Mouse (Mus musculus) kidney, adult 2 months (tissue): Measurements from ENCODE around the gene Anp32a. TPM values are rescaled to one million over a fixed set of nuclear protein-coding genes. Genes with fewer than 3 reads are reported as not detected.

Source experiments
- DNase-seq: peaks from one replicate; pipeline ENCODE4 v3.0.0; 2021
- H3K27ac ChIP-seq: fragments of 200-500 bp; 2 replicates; pipeline ENCODE4 v1.5.1; 2012; ENCODE audit warnings: low read depth, low read length, control low read depth, inconsistent platforms; ENCODE audit not compliant: insufficient read depth
- H3K27me3 ChIP-seq: fragments of 200-500 bp; replicated peaks from 2 replicates; pipeline ENCODE4 v1.6.1; 2012; ENCODE audit warnings: mild to moderate bottlenecking, moderate library complexity, low read length, inconsistent platforms; ENCODE audit not compliant: control insufficient read depth, insufficient read depth
- H3K36me3 ChIP-seq: fragments of 200-500 bp; 2 replicates; pipeline ENCODE4 v1.6.1; 2012; ENCODE audit warnings: mild to moderate bottlenecking, moderate library complexity, low read length, inconsistent platforms; ENCODE audit not compliant: control insufficient read depth, insufficient read depth
- H3K4me1 ChIP-seq: fragments of 200-500 bp; 2 replicates; pipeline ENCODE4 v1.6.1; 2011; ENCODE audit warnings: low read length; ENCODE audit not compliant: control insufficient read depth, insufficient read depth
- H3K4me3 ChIP-seq: fragments of 200-500 bp; 2 replicates; pipeline ENCODE4 v1.5.1; 2011; ENCODE audit warnings: mild to moderate bottlenecking, low read depth, low read length, control low read depth; ENCODE audit not compliant: insufficient read depth
- CTCF ChIP-seq: fragments of 200-500 bp; conservative IDR thresholded peaks from 2 replicates; pipeline ENCODE4 v1.5.1; 2011; ENCODE audit warnings: low read depth, mild to moderate bottlenecking, control low read depth, low read length, moderate library complexity, mixed read lengths; ENCODE audit not compliant: insufficient read depth, insufficient read length
- POLR2A ChIP-seq: fragments of 200-500 bp; IDR thresholded peaks from one replicate; pipeline ENCODE4 v1.6.1; 2011; ENCODE audit warnings: low read depth, low read length, control low read depth
- WGBS: fragments of 180-500 bp; shearing (Covaris S2); methylation state at CpG from one replicate; pipeline ENCODE4 v1.1.7; 2018; 5-methylcytosine and 5-hydroxymethylcytosine counted together
- polyA plus RNA-seq: library from polyadenylated mRNA; depleted of rRNA; stranded (reverse); fragments of >200 nt; gene quantifications from 2 replicates; pipeline ENCODE4 v1.2.3, GENCODE M21; 2012

Gene Anp32a
- polyA plus RNA-seq, 1 experiment, result 61.3 TPM

DNA sequence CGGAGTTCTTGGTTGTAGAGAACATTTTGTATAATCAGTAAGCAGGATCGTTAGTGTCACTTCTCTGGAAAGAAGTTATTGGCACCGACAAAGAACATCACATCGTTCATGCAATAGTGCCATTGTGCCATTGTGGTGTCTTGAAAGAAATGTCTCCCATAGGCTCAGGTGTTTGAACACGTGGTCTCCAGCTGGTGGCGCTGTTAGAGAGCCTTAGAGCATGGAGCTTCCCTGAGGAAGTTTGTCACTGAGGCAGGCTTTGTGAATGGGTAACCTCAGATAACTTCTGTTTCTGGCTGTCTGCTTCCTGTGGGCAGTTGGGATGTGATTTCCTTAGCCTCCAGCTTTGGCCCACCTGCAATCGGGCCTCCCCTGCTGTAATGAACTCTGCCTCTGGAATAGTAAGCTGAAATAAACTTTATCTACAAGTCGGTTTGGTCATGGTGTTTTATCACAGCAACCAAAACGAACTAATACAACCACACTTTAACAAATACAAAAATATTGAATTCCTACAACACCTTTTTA is 6.7 kb upstream of the Anp32a start:
- DNase-seq, result no peak
- Histone ChIP-seq H3K4me3 (no peak overlapping the region), H3K27me3 (no peaks in the 10 kb centered on the region), H3K36me3 (no peaks in the 10 kb centered on the region), H3K27ac (no peak overlapping the region), H3K4me1 (no peaks in the 10 kb centered on the region)
- WGBS, result 93% methylated on average over 9 of the region's 9 CpGs
- peak; percentile 51 for TF ChIP-seq CTCF
- TF ChIP-seq POLR2A, result no peak

DNA sequence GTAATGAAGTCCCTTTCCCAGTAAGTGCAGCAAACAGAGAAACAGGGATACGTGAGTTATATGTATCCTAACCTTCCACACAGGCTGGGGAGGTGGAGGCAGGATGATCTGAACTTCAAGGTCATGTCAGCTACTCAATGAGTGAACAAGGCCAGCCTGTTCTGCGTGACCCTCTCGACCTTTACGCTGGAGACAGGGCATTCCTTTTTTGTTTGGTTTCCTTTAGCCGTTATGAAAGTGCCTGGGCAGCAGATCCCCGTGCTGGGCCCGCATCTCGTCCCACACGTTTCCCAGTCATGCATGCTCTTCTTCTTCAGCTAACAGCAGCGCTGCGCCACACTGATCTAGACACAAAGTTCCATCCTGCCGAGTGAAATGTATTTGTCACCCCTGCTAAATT is 5.7 kb upstream of the Anp32a start:
- Histone ChIP-seq H3K27me3 (no peaks in the 10 kb centered on the region), H3K27ac (no peak overlapping the region), H3K4me1 (no peaks in the 10 kb centered on the region; the same call in 1 of the 2 replicates), H3K4me3 (no peak overlapping the region), H3K36me3 (no peaks in the 10 kb centered on the region)
- 40% methylated on average over 12 of the region's 12 CpGs for WGBS
- TF ChIP-seq POLR2A, result no peak
- no peak for TF ChIP-seq CTCF
- no peak for DNase-seq

DNA sequence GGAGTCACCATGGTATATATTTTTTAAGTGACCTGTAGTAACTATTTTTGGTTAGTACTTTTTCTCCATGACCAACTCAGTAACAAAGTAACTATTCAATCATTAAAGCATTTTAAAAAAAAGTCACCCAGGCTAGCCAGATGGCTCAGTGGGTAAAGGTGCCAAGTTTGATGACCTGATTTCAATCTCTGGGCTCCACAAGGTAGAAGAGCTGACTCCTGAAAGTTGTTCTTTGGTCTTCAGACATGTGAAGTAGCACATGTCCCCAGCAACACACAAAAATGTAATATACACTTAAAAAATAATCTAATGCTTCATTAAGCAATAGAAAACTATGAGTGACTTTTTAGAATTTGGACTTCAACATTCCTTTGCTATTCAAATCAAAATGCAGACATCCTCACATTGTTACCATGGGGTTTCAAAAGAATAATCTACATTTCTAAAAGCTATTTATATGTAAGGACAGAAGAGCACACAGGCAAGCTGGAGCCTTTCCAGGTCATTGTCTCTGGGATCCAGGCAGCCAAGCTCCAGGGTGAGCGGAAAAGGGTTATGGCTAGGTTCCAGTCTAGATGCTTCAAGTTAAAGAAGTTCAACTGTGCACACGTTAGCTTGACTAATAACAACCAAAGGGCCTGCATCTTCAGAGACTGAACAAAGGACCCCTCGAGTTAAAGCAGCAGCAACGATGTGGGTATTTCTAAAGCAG is 3.0 kb upstream of the Anp32a start:
- Histone ChIP-seq H3K27me3 (no peaks in the 10 kb centered on the region), H3K27ac (no peak overlapping the region), H3K4me3 (no peak overlapping the region), H3K36me3 (no peaks in the 10 kb centered on the region), H3K4me1 (no peaks in the 10 kb centered on the region; the same call in 1 of the 2 replicates)
- TF ChIP-seq POLR2A (no peak), CTCF (no peak)
- peak; percentile 85 for DNase-seq
- WGBS, result 52% methylated on average over 4 of the region's 4 CpGs

DNA sequence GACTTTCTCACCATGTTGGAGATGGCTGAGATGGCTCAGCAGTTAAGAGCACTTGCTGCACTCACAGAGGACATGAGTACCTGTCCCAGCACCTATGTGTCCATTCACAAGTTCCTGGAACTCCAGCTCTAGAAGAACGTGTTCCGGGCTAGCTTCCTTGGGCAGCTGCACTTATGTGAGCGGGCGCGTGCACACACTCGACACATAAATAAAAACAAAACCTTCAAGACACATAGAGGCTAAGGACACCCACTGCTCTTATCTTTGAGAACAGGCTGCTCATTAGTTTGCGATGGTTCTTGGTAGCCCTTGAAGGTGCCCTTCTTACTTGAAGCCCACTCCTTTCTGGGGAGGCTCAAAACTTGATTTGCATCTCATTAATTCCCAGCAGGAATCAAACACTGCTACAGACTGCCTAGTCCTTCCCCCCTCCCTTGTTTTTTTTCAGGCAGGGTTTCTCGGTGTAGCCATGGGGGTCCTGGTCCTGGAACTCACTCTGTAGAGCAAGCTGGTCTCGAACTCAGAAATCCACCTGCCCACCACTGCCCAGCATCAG is 2.4 kb upstream of the Anp32a start:
- H3K27ac ChIP-seq, result no peak overlapping the region
- H3K27me3 ChIP-seq, result no peaks in the 10 kb centered on the region
- H3K4me1 ChIP-seq, result no peaks in the 10 kb centered on the region; the same call in 1 of the 2 replicates
- WGBS, result 74% methylated on average over 9 of the region's 9 CpGs
- H3K4me3 ChIP-seq, result no peak overlapping the region
- TF ChIP-seq POLR2A (no peak), CTCF (no peak)
- no peaks in the 10 kb centered on the region for H3K36me3 ChIP-seq
- DNase-seq, result no peak

DNA sequence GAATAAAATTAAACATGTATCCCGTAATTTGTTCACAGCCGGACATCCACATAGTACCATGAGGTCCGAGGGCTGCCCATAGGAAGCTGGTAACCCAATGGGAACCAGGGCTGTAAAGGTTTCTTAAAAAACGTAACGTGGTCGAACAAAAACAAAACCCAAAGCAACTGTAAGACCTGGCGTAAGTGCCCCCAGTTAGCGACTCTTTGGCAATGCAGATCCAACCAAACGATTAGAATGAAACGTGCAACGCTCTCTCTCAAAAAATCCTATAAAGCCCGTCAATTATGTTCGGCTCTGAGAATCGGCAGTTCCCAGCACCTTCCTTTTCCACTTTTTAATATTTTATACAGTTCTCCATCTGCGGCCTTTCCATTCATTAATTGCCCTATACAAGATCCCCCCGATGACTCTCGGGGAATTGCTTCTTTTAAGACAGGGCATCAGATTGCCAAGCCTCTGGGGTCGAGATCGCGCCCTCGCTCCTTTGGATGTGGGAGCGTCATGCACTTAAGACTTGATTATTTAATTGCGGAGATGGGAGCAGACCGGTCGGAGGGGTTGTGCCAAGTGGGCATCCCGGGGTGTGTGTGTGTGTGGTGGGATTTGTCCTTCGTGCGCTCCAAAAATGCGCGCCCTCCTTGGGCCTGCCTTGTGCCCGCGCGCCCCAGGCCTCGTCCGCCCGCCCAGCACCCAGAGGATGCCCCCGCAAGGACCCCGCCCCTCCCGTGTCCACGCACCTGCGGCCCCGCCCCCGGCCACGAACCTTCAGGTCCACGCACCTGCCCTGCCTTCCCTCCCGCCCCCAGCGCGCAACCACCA is 581 bp upstream of the Anp32a start:
- Histone ChIP-seq H3K4me3 (peak overlapping the region; percentile 86), H3K27me3 (no peaks in the 10 kb centered on the region), H3K36me3 (no peaks in the 10 kb centered on the region), H3K4me1 (peaks cover 3% of the 10 kb centered on the region; the same call in 1 of the 2 replicates), H3K27ac (no peak overlapping the region)
- WGBS, result 7% methylated on average over 46 of the region's 48 CpGs
- peak; percentile 4 for DNase-seq
- TF ChIP-seq CTCF (no peak), POLR2A (no peak)

DNA sequence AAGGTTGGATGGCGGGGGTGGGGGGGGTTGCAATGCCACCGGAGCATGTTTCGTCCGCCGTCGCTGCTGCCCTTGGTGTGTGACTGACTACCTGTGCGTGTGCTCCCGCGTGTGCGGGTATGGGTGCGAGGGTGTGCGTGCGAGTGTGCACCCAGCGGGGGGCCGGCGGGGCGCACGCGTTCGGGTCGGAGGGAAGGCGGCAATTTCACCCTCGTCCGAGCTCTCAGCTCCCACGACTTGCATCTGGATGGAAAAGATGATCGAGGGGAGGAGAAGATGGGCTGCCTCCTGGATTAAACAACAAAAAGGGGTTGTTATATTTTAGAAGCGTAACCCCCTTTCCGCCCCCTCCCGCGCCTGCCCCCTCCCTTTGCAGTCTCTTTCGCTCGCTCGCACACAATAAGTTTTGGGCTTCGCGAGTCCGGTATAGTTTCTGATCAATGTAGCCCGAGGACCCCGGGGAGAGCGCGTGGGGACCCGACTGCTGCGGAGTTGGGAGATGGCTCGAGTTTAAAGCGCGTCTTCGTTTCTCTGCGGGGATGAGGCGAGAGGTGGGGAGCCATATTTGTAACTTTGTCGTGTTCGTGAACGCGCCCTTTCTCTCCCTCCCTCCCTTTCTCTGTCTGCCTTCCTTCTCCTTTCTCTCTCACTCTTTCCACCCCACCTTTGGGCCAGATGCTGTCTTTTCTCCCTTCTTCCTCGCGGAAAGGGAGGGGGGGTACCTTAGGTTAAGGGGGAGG is 778 bp downstream of the Anp32a start:
- WGBS, result under 1% methylated on average over 54 of the region's 54 CpGs
- H3K4me1 ChIP-seq, result peaks cover 10% of the 10 kb centered on the region; the same call in 1 of the 2 replicates
- H3K36me3 ChIP-seq, result no peaks in the 10 kb centered on the region
- H3K4me3 ChIP-seq, result peak overlapping the region; percentile 92
- peak; percentile 57 for DNase-seq
- no peaks in the 10 kb centered on the region for H3K27me3 ChIP-seq
- TF ChIP-seq POLR2A (no peak), CTCF (no peak)
- H3K27ac ChIP-seq, result peak overlapping the region; percentile 94
